Mouse (Mus musculus) hindbrain, embryonic 12.5 days (tissue): ENCODE results near the gene Ptpn20. TPM values are rescaled to one million over a fixed set of nuclear protein-coding genes. Genes with fewer than 3 reads are reported as not detected.

Experiments used
- ATAC-seq: fragments of 200-750 bp; cut with Nextera tagmentation; 2 replicates; pipeline ENCODE4 v1.8.0; 2017; ENCODE audit warnings: moderate TSS enrichment; ENCODE audit not compliant: low FRiP score
- H3K27ac ChIP-seq: fragments of 300-500 bp; sonication (generic); 2 replicates; pipeline ENCODE4 v1.5.1; 2016; ENCODE audit warnings: mild to moderate bottlenecking
- H3K27me3 ChIP-seq: fragments of 300-500 bp; sonication (generic); 2 replicates; pipeline ENCODE4 v1.6.1; 2016; ENCODE audit warnings: mild to moderate bottlenecking
- H3K36me3 ChIP-seq: fragments of 300-500 bp; sonication (generic); 2 replicates; pipeline ENCODE4 v1.6.1; 2016; ENCODE audit warnings: mild to moderate bottlenecking
- H3K4me1 ChIP-seq: fragments of 300-500 bp; sonication (generic); 2 replicates; pipeline ENCODE4 v1.6.1; 2016
- H3K4me2 ChIP-seq: fragments of 300-500 bp; sonication (generic); replicated peaks from 2 replicates; pipeline ENCODE4 v1.6.1; 2016; ENCODE audit warnings: mild to moderate bottlenecking
- H3K4me3 ChIP-seq: fragments of 300-500 bp; sonication (generic); 2 replicates; pipeline ENCODE4 v1.5.1; 2016; ENCODE audit warnings: mild to moderate bottlenecking
- H3K9ac ChIP-seq: fragments of 300-500 bp; sonication (generic); 2 replicates; pipeline ENCODE4 v1.6.1; 2016; ENCODE audit warnings: mild to moderate bottlenecking, moderate library complexity
- H3K9me3 ChIP-seq: fragments of 300-500 bp; sonication (generic); replicated peaks from 2 replicates; pipeline ENCODE4 v1.6.1; 2016; ENCODE audit warnings: mild to moderate bottlenecking
- WGBS: fragments of 180-500 bp; shearing (Covaris S2); methylation state at CpG from one replicate; pipeline ENCODE4 v1.1.7; 2016; 5-methylcytosine and 5-hydroxymethylcytosine counted together
- polyA plus RNA-seq: library from polyadenylated mRNA; unstranded; fragments of >200 nt; fragmentation: Nextera tagmentation; extraction: Ambion mirVana; gene quantifications from 2 replicates; pipeline ENCODE4 v1.2.1, GENCODE M21; 2016

Gene Ptpn20
- polyA plus RNA-seq, 1 experiment from 2014 or later = 0.10 TPM

DNA sequence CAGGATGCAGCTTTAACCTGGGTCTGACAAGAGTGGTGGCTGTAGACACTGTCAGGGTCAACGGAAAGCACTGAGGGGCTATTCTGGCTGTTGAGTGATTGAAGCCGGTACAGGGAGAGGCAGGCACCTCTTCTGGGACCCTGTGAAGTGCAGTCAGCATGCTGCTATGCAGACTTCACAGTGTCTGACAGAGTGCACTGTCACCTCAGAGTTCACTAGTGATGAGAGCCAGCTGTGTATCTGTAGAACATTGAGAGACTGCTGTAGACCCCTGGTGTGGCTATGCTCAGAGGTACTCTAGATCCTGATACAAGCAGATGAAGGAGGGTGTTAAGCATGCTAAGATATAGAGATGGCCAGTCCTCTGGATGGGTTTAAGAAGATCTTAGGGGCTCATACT lies 93.8 kb downstream of the Ptpn20 start:
- ATAC-seq = no peak
- no peaks in the 10 kb centered on the region for H3K27me3 ChIP-seq
- H3K9ac ChIP-seq = no peak overlapping the region
- H3K27ac ChIP-seq = no peak overlapping the region
- H3K36me3 ChIP-seq = no peaks in the 10 kb centered on the region
- 51% methylated on average over 2 of the region's 2 CpGs for WGBS
- no peaks in the 10 kb centered on the region for H3K9me3 ChIP-seq
- H3K4me2 ChIP-seq = no peak overlapping the region
- peaks cover 15% of the 10 kb centered on the region for H3K4me1 ChIP-seq
- no peak overlapping the region for H3K4me3 ChIP-seq

DNA sequence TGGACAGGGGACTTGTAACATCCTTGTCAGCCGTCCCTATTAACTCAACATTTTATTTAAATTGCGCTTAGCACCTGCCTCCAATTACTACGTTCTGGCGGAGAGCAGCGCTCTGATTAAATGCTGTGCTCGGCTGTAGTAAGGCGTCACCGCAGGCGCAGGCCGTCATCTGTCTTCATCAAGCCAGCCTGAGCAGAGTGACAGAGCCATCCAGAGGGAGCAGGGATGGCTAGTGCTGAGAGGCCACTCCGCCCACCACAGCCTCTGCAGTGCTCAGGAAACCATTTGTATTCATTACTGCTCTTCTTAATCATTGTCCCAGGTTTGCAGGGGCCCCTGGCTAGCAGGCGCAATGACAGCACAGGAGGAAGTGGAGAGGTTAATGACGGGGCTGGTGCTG lies 94.7 kb downstream of the Ptpn20 start:
- ATAC-seq = peak; percentile 96
- H3K36me3 ChIP-seq = no peaks in the 10 kb centered on the region
- H3K9me3 ChIP-seq = no peaks in the 10 kb centered on the region
- H3K9ac ChIP-seq = no peak overlapping the region
- H3K27ac ChIP-seq = peak overlapping the region; percentile 49; the same call in 1 of the 2 replicates
- no peak overlapping the region for H3K4me3 ChIP-seq
- H3K4me1 ChIP-seq = peaks cover 15% of the 10 kb centered on the region
- 13% methylated on average over 13 of the region's 13 CpGs for WGBS
- H3K4me2 ChIP-seq = peak overlapping the region; percentile 19; the same call in 1 of the 2 replicates
- H3K27me3 ChIP-seq = no peaks in the 10 kb centered on the region

DNA sequence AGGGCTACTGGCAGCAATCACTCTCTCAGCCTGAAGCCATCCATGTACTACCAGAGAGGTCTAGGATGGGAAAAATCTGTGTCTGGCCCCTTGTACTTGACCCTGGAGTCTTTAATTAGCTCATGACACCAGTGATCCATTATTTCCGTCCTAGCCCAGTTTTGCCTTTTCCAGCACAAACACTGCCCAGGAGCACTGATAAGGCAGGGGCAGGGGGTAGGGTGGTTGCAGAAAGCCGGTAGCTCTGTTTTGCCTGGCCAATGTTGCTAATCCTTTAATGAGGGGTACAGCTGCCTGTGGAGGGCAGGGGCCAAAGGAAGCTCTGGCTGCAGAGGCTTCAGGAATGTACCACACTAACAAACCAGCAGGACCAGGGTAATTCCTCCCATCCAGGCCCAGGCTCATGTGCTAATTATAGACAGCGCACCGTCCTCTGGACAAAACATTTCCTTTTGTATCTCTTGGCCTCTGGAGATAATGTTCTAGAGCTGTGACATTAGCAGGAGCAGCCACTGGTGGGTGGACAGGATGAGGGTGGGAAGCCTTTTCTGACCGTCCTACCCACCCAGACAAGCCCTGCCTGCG lies 98.5 kb downstream of the Ptpn20 start:
- 65% methylated on average over 6 of the region's 6 CpGs for WGBS
- H3K4me3 ChIP-seq = no peak overlapping the region
- no peak overlapping the region for H3K27ac ChIP-seq
- H3K36me3 ChIP-seq = no peaks in the 10 kb centered on the region
- no peak for ATAC-seq
- no peaks in the 10 kb centered on the region for H3K9me3 ChIP-seq
- H3K9ac ChIP-seq = no peak overlapping the region
- peaks cover 15% of the 10 kb centered on the region for H3K4me1 ChIP-seq
- no peak overlapping the region for H3K4me2 ChIP-seq
- H3K27me3 ChIP-seq = no peaks in the 10 kb centered on the region; the same call in 1 of the 2 replicates

DNA sequence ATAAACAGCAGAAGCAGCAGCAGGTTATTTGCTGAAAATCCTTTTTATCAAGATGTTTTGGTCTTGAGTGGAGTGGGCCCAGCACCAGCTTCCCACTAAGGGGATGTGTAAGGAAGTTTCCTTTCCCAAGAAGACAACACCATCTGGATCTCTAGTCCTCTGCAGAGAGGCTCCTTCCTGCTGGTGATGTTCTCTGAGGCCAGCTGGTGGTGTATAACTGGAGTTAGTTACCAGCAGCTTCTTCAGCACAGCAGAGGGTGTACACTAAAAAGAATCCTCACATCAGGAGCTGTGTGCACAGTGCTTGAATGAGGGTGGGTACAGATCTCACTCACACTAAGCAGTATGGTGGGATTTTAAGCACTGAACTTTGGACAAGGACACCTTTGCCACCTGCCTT lies 100.0 kb downstream of the Ptpn20 start:
- no peak overlapping the region for H3K4me3 ChIP-seq
- no peaks in the 10 kb centered on the region for H3K9me3 ChIP-seq
- peaks cover 5% of the 10 kb centered on the region for H3K27me3 ChIP-seq
- no peaks in the 10 kb centered on the region for H3K36me3 ChIP-seq
- no peak overlapping the region for H3K9ac ChIP-seq
- no peak overlapping the region for H3K27ac ChIP-seq
- H3K4me1 ChIP-seq = 0 out of 2 replicates have a peak, but pooled peaks cover 2% of the 10 kb centered on the region
- no peak overlapping the region for H3K4me2 ChIP-seq
- no peak for ATAC-seq

Other genes with a start within 250 kb of the Ptpn20 start
- gene Mapk8, start 142.0 kb upstream of the Ptpn20 start, polyA plus RNA-seq = 30.1 and 34.7 TPM in 2 replicates
- 0.09 and 0.16 TPM in 2 replicates for gene Frmpd2, start 117.5 kb upstream of the Ptpn20 start, polyA plus RNA-seq